Mouse (Mus musculus): ENCODE measurements around the gene 4930595D18Rik. TPM values are rescaled to one million over a fixed set of nuclear protein-coding genes. Genes with fewer than 3 reads are reported as not detected.

4930595D18Rik gene
- polyA plus RNA-seq, 1 experiment from 2014 or later: not detected

- H3K4me3 ChIP-seq (ENCODE audit: low read length): no peak overlapping the region
- H3K9ac ChIP-seq (replicated peaks; ENCODE audit: low read length): no peak overlapping the region
- 78% methylated on average over 6 of the region's 6 CpGs for WGBS
- H3K4me2 ChIP-seq (replicated peaks; ENCODE audit: low read depth, low read length): no peak overlapping the region
- no peaks in the 10 kb centered on the region for H3K27me3 ChIP-seq (ENCODE audit: insufficient read depth, low read length)
- no peaks in the 10 kb centered on the region for H3K4me1 ChIP-seq (ENCODE audit: insufficient read depth, low read length)
- H3K9me3 ChIP-seq (ENCODE audit: low read length): peaks cover 8% of the 10 kb centered on the region; the same call in 1 of the 2 replicates
- no peak overlapping the region for H3K27ac ChIP-seq (ENCODE audit: low read length)
- H3K36me3 ChIP-seq (ENCODE audit: insufficient read depth, low read length): 0 out of 2 replicates have a peak, but pooled peaks cover 5% of the 10 kb centered on the region
- ATAC-seq (ENCODE audit: low FRiP score, low TSS enrichment): no peak
Measured at GRCm38 (mm10) chr12:111125666-111126065, 58.6 kb downstream of the 4930595D18Rik start.

DNA sequence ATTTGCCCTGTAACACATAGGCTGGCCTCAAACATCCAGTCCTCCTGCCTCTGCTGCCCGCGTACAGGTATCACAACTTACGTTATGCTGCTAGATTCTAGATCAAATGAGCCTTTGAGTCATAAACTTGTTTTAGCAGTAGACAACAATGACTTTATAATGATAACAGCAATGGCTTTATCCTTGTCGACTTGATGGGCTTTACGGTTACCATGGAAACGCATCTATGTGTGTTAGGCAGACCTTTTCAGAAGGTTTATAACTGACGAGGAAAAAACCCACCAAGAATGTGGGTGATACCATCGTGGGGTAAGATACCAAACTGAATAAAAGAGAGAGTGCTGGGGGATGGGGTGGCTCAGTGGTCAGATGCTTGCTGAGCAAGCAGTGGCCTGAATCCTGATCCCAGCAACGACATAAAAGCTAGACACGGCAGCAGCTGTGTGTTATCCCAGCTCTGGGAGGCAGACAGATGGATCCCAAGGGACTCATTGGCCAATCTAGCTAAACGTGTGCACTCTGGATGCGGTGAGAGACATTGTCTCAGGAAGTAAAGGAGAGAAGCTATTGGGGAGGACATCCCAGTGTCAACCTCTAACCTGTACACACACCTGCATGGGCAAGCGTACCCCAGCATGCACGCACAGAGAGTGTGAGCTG is 59.6 kb downstream of the 4930595D18Rik start:
- WGBS: 58% methylated on average over 14 of the region's 14 CpGs
- no peaks in the 10 kb centered on the region for H3K4me1 ChIP-seq (ENCODE audit: insufficient read depth, low read length)
- peak; percentile 23; the same call in 1 of the 2 replicates for ATAC-seq (ENCODE audit: low FRiP score, low TSS enrichment)

DNA sequence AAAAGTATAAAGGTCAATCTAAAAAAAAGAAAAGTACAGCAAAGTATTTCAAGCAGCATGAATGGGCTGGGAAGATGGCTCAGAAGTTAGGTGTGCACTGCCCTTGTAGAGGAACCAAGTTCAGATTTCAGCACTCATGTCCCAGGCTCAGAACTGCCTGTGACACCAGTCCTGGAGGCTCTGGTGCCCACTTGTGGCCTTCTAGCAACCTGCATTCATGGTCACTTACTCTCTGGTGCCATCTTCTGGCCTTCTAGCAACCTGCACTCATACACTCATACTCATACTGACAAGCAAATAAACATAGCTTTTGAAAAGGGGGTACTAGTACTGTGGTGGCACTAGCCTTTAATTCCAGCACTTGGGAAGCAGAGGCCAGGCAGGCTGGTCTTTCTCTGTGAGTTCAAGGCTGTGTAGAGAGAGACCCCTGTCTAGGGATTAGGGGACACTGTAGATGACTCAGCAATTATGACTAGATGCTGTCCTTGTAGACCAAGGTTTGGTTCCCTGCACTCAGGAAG is 61.9 kb downstream of the 4930595D18Rik start:
- no peak for ATAC-seq (ENCODE audit: low FRiP score, low TSS enrichment)

More for the DNA sequence above, 59.6 kb downstream of the 4930595D18Rik start:
- H3K9me3 ChIP-seq (ENCODE audit: low read length): 0 out of 2 replicates have a peak, but pooled peaks cover 5% of the 10 kb centered on the region
- no peak overlapping the region for H3K4me2 ChIP-seq (replicated peaks; ENCODE audit: low read depth, low read length)
- H3K9ac ChIP-seq (replicated peaks; ENCODE audit: low read length): no peak overlapping the region
- no peaks in the 10 kb centered on the region for H3K27me3 ChIP-seq (ENCODE audit: insufficient read depth, low read length)
- 0 out of 2 replicates have a peak, but pooled peaks cover 5% of the 10 kb centered on the region for H3K36me3 ChIP-seq (ENCODE audit: insufficient read depth, low read length)
- H3K4me3 ChIP-seq (ENCODE audit: low read length): no peak overlapping the region
- no peak overlapping the region for H3K27ac ChIP-seq (ENCODE audit: low read length)

GRCm38 (mm10) chr12:111120976-111121645 is 63.2 kb downstream of the 4930595D18Rik start:
- Histone ChIP-seq H3K4me2 (replicated peaks; ENCODE audit: low read depth, low read length) (no peak overlapping the region), H3K36me3 (ENCODE audit: insufficient read depth, low read length) (peaks cover 25% of the 10 kb centered on the region), H3K9me3 (ENCODE audit: low read length) (0 out of 2 replicates have a peak, but pooled peaks cover 5% of the 10 kb centered on the region), H3K4me1 (ENCODE audit: insufficient read depth, low read length) (no peaks in the 10 kb centered on the region), H3K27me3 (ENCODE audit: insufficient read depth, low read length) (no peaks in the 10 kb centered on the region), H3K27ac (ENCODE audit: low read length) (no peak overlapping the region), H3K9ac (replicated peaks; ENCODE audit: low read length) (no peak overlapping the region), H3K4me3 (ENCODE audit: low read length) (no peak overlapping the region)
- no peak for ATAC-seq (ENCODE audit: low FRiP score, low TSS enrichment)
- WGBS: 88% methylated on average over 9 of the region's 9 CpGs

More for the DNA sequence above, 61.9 kb downstream of the 4930595D18Rik start:
- Histone ChIP-seq H3K27ac (ENCODE audit: low read length) (no peak overlapping the region), H3K4me2 (replicated peaks; ENCODE audit: low read depth, low read length) (no peak overlapping the region), H3K4me3 (ENCODE audit: low read length) (no peak overlapping the region), H3K4me1 (ENCODE audit: insufficient read depth, low read length) (no peaks in the 10 kb centered on the region), H3K36me3 (ENCODE audit: insufficient read depth, low read length) (peaks cover 13% of the 10 kb centered on the region; the same call in 1 of the 2 replicates), H3K9me3 (ENCODE audit: low read length) (0 out of 2 replicates have a peak, but pooled peaks cover 5% of the 10 kb centered on the region), H3K27me3 (ENCODE audit: insufficient read depth, low read length) (no peaks in the 10 kb centered on the region), H3K9ac (replicated peaks; ENCODE audit: low read length) (no peak overlapping the region)

GRCm38 (mm10) chr12:111119506-111120085 is 64.7 kb downstream of the 4930595D18Rik start:
- WGBS: 96% methylated on average over 5 of the region's 5 CpGs

GRCm38 (mm10) chr12:111114593-111114992 is 69.7 kb downstream of the 4930595D18Rik start:
- Histone ChIP-seq H3K4me2 (replicated peaks; ENCODE audit: low read depth, low read length) (no peak overlapping the region), H3K9me3 (ENCODE audit: low read length) (no peaks in the 10 kb centered on the region), H3K36me3 (ENCODE audit: insufficient read depth, low read length) (peaks cover 63% of the 10 kb centered on the region), H3K4me3 (ENCODE audit: low read length) (no peak overlapping the region), H3K9ac (replicated peaks; ENCODE audit: low read length) (no peak overlapping the region), H3K27ac (ENCODE audit: low read length) (no peak overlapping the region), H3K27me3 (ENCODE audit: insufficient read depth, low read length) (no peaks in the 10 kb centered on the region), H3K4me1 (ENCODE audit: insufficient read depth, low read length) (no peaks in the 10 kb centered on the region)
- no peak for ATAC-seq (ENCODE audit: low FRiP score, low TSS enrichment)
- 91% methylated on average over 5 of the region's 5 CpGs for WGBS

More at GRCm38 (mm10) chr12:111119506-111120085, 64.7 kb downstream of the 4930595D18Rik start:
- Histone ChIP-seq H3K4me3 (ENCODE audit: low read length) (no peak overlapping the region), H3K4me1 (ENCODE audit: insufficient read depth, low read length) (no peaks in the 10 kb centered on the region), H3K4me2 (replicated peaks; ENCODE audit: low read depth, low read length) (no peak overlapping the region), H3K27me3 (ENCODE audit: insufficient read depth, low read length) (no peaks in the 10 kb centered on the region), H3K9me3 (ENCODE audit: low read length) (0 out of 2 replicates have a peak, but pooled peaks cover 5% of the 10 kb centered on the region), H3K27ac (ENCODE audit: low read length) (no peak overlapping the region), H3K9ac (replicated peaks; ENCODE audit: low read length) (no peak overlapping the region), H3K36me3 (ENCODE audit: insufficient read depth, low read length) (peaks cover 27% of the 10 kb centered on the region)
- no peak for ATAC-seq (ENCODE audit: low FRiP score, low TSS enrichment)

- no peak for ATAC-seq (ENCODE audit: low FRiP score, low TSS enrichment)
- Histone ChIP-seq H3K9me3 (ENCODE audit: low read length) (no peaks in the 10 kb centered on the region), H3K4me2 (replicated peaks; ENCODE audit: low read depth, low read length) (no peak overlapping the region), H3K9ac (replicated peaks; ENCODE audit: low read length) (no peak overlapping the region), H3K27ac (ENCODE audit: low read length) (no peak overlapping the region), H3K36me3 (ENCODE audit: insufficient read depth, low read length) (peaks cover 62% of the 10 kb centered on the region), H3K27me3 (ENCODE audit: insufficient read depth, low read length) (no peaks in the 10 kb centered on the region), H3K4me3 (ENCODE audit: low read length) (no peak overlapping the region), H3K4me1 (ENCODE audit: insufficient read depth, low read length) (no peaks in the 10 kb centered on the region)
- WGBS: 82% methylated on average over 8 of the region's 8 CpGs
Measured at GRCm38 (mm10) chr12:111111176-111111575, 73.1 kb downstream of the 4930595D18Rik start.

Other genes with a start within 250 kb of the 4930595D18Rik start
- gene Ankrd9, start 205.5 kb downstream of the 4930595D18Rik start, polyA plus RNA-seq (2015; fragmentation: Nextera tagmentation; extraction: Ambion mirVana): 14.8 and 16.7 TPM in 2 replicates
- 9.7 and 9.8 TPM in 2 replicates for gene Rcor1, start 145.1 kb downstream of the 4930595D18Rik start, polyA plus RNA-seq (2015; fragmentation: Nextera tagmentation; extraction: Ambion mirVana)
- 8.9 and 10.6 TPM in 2 replicates for gene Traf3, start 18.1 kb downstream of the 4930595D18Rik start, polyA plus RNA-seq (2015; fragmentation: Nextera tagmentation; extraction: Ambion mirVana)
- gene Amn, start 86.6 kb upstream of the 4930595D18Rik start, polyA plus RNA-seq (2015; fragmentation: Nextera tagmentation; extraction: Ambion mirVana): 70.7 and 87.7 TPM in 2 replicates
- gene Cdc42bpb, start 193.2 kb upstream of the 4930595D18Rik start, polyA plus RNA-seq (2015; fragmentation: Nextera tagmentation; extraction: Ambion mirVana): 40.6 and 45.2 TPM in 2 replicates
- 4.6 and 5.5 TPM in 2 replicates for gene Lbhd2, start 222.3 kb upstream of the 4930595D18Rik start, polyA plus RNA-seq (2015; fragmentation: Nextera tagmentation; extraction: Ambion mirVana)
- gene Exoc3l4, start 232.5 kb upstream of the 4930595D18Rik start, polyA plus RNA-seq (2015; fragmentation: Nextera tagmentation; extraction: Ambion mirVana): 19.4 and 19.9 TPM in 2 replicates